Mouse (Mus musculus): ENCODE results near the gene Lsm14b. TPM values are rescaled to one million over a fixed set of nuclear protein-coding genes. Genes with fewer than 3 reads are reported as not detected.

Lsm14b gene
- polyA plus RNA-seq, 2 experiments: 7.8 to 75.6 TPM

- peaks cover 25% of the 10 kb centered on the region for H3K4me1 ChIP-seq (ENCODE audit: control insufficient read depth, insufficient read depth, low read length)
- DNase-seq (ENCODE audit: low spot score) (no peak), ATAC-seq (ENCODE audit: low FRiP score, low read depth) (no peak)
- no peak for TF ChIP-seq POLR2A (IDR thresholded peaks at IDR 0.05; ENCODE audit: borderline replicate concordance, extremely low read depth, insufficient read depth, insufficient read length)
- 85% methylated on average over 3 of the region's 3 CpGs for WGBS
- no peak overlapping the region for H3K4me2 ChIP-seq (replicated peaks; ENCODE audit: low read depth, low read length, severe bottlenecking)
- no peak overlapping the region for H3K27ac ChIP-seq (replicated peaks; ENCODE audit: low read depth, low read length)
- no peaks in the 10 kb centered on the region for H3K9me3 ChIP-seq (ENCODE audit: control insufficient read depth, low read length)
- H3K9ac ChIP-seq (ENCODE audit: low read depth, low read length, severe bottlenecking): no peak overlapping the region
- no peak overlapping the region for H3K4me3 ChIP-seq (replicated peaks; ENCODE audit: low read length)
- no peaks in the 10 kb centered on the region for H3K27me3 ChIP-seq (ENCODE audit: control insufficient read depth, insufficient read depth, low read length)
- no peaks in the 10 kb centered on the region for H3K36me3 ChIP-seq (ENCODE audit: control insufficient read depth, insufficient read depth, low read length)
Measured at GRCm38 (mm10) chr2:179978250-179978649, 46.5 kb upstream of the Lsm14b start.

GRCm38 (mm10) chr2:179979836-179980235 lies 45.0 kb upstream of the Lsm14b start:
- DNase-seq (ENCODE audit: low spot score): peak; percentile 52
- 39% methylated on average over 8 of the region's 8 CpGs for WGBS

DNA sequence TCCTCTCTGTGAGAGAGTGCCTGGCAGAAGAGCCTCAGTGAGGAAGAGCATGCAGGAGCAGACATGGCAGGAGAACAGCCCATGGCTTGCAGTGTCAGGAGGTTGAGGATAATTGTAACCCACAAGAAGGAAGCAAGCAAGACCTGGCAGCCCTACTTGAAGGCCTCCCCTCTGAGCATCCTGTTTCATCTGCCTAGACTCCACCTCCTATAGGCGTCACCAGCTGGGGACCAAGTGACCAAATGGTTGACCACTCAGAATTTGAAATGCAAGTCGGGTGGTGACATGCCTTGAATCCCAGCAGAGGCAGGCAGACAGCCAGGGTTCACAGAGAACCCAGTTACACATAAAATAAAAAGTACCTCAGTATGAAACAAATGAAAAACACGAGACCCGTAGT lies 44.2 kb upstream of the Lsm14b start:
- Histone ChIP-seq H3K9ac (ENCODE audit: low read depth, low read length, severe bottlenecking) (no peak overlapping the region), H3K9me3 (ENCODE audit: control insufficient read depth, low read length) (no peaks in the 10 kb centered on the region), H3K4me1 (ENCODE audit: control insufficient read depth, insufficient read depth, low read length) (peaks cover 10% of the 10 kb centered on the region), H3K27me3 (ENCODE audit: control insufficient read depth, insufficient read depth, low read length) (no peaks in the 10 kb centered on the region), H3K4me3 (replicated peaks; ENCODE audit: low read length) (no peak overlapping the region), H3K27ac (replicated peaks; ENCODE audit: low read depth, low read length) (no peak overlapping the region), H3K36me3 (ENCODE audit: control insufficient read depth, insufficient read depth, low read length) (no peaks in the 10 kb centered on the region), H3K4me2 (replicated peaks; ENCODE audit: low read depth, low read length, severe bottlenecking) (no peak overlapping the region)
- WGBS: 34% methylated on average over 4 of the region's 4 CpGs
- TF ChIP-seq POLR2A (IDR thresholded peaks at IDR 0.05; ENCODE audit: borderline replicate concordance, extremely low read depth, insufficient read depth, insufficient read length): no peak
- DNase-seq (ENCODE audit: low spot score) (no peak), ATAC-seq (ENCODE audit: low FRiP score, low read depth) (no peak)

More at GRCm38 (mm10) chr2:179979836-179980235, 45.0 kb upstream of the Lsm14b start:
- H3K27ac ChIP-seq (replicated peaks; ENCODE audit: low read depth, low read length): no peak overlapping the region
- H3K4me2 ChIP-seq (replicated peaks; ENCODE audit: low read depth, low read length, severe bottlenecking): no peak overlapping the region
- H3K36me3 ChIP-seq (ENCODE audit: control insufficient read depth, insufficient read depth, low read length): no peaks in the 10 kb centered on the region
- peaks cover 14% of the 10 kb centered on the region for H3K4me1 ChIP-seq (ENCODE audit: control insufficient read depth, insufficient read depth, low read length)
- no peak for ATAC-seq (ENCODE audit: low FRiP score, low read depth)
- H3K9ac ChIP-seq (ENCODE audit: low read depth, low read length, severe bottlenecking): no peak overlapping the region
- H3K4me3 ChIP-seq (replicated peaks; ENCODE audit: low read length): no peak overlapping the region
- no peaks in the 10 kb centered on the region for H3K9me3 ChIP-seq (ENCODE audit: control insufficient read depth, low read length)
- no peaks in the 10 kb centered on the region for H3K27me3 ChIP-seq (ENCODE audit: control insufficient read depth, insufficient read depth, low read length)
- TF ChIP-seq POLR2A (IDR thresholded peaks at IDR 0.05; ENCODE audit: borderline replicate concordance, extremely low read depth, insufficient read depth, insufficient read length): no peak

DNA sequence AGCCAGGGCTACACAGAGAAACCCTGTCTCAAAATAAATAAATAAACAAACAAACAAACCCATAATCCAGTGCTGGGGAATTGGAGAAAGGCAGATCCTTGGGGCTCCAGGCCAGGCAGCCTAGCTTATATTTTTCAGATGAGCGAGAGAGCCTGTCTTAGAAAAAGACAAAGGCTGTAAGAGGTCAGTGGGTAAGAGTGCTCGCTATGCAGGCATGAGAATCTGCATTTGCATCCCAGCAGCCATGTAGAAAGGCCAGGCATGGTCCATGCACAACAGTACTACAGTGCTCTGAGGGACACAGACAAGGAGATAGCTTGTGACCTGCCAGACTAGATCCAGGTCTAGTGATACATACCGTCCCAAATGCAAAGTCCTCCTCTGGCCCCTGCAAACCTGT lies 42.1 kb upstream of the Lsm14b start:
- no peak overlapping the region for H3K4me2 ChIP-seq (replicated peaks; ENCODE audit: low read depth, low read length, severe bottlenecking)
- H3K36me3 ChIP-seq (ENCODE audit: control insufficient read depth, insufficient read depth, low read length): no peaks in the 10 kb centered on the region
- TF ChIP-seq POLR2A (IDR thresholded peaks at IDR 0.05; ENCODE audit: borderline replicate concordance, extremely low read depth, insufficient read depth, insufficient read length): no peak
- H3K4me3 ChIP-seq (replicated peaks; ENCODE audit: low read length): no peak overlapping the region
- H3K9me3 ChIP-seq (ENCODE audit: control insufficient read depth, low read length): no peaks in the 10 kb centered on the region
- no peak overlapping the region for H3K27ac ChIP-seq (replicated peaks; ENCODE audit: low read depth, low read length)
- no peaks in the 10 kb centered on the region for H3K27me3 ChIP-seq (ENCODE audit: control insufficient read depth, insufficient read depth, low read length)
- no peak for DNase-seq (ENCODE audit: low spot score)
- no peak for ATAC-seq (ENCODE audit: low FRiP score, low read depth)
- peaks cover 7% of the 10 kb centered on the region for H3K4me1 ChIP-seq (ENCODE audit: control insufficient read depth, insufficient read depth, low read length)
- 86% methylated on average over 3 of the region's 3 CpGs for WGBS
- no peak overlapping the region for H3K9ac ChIP-seq (ENCODE audit: low read depth, low read length, severe bottlenecking)

DNA sequence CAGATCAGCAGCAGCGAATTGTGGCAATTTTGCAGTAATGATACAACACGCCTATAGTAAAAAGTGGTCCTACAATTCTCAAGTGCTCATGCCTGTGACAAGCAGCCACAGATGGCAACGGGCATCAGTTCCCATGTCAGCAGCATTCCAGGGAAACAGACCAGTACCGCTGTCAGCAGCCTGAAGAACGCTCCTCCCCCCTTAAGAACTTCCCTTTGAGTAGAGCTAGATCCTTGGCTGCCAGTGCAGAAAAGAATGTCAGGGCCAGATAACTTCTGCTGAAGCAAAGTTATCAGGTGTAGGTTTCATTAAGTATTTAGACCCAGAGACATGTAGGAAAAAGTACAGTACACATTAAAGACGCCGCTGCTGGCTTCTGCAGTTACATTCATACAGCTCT lies 40.0 kb upstream of the Lsm14b start:
- Histone ChIP-seq H3K4me3 (replicated peaks; ENCODE audit: low read length) (no peak overlapping the region), H3K9ac (ENCODE audit: low read depth, low read length, severe bottlenecking) (no peak overlapping the region), H3K27me3 (ENCODE audit: control insufficient read depth, insufficient read depth, low read length) (no peaks in the 10 kb centered on the region), H3K4me2 (replicated peaks; ENCODE audit: low read depth, low read length, severe bottlenecking) (no peak overlapping the region), H3K4me1 (ENCODE audit: control insufficient read depth, insufficient read depth, low read length) (peaks cover 3% of the 10 kb centered on the region; the same call in 1 of the 2 replicates), H3K9me3 (ENCODE audit: control insufficient read depth, low read length) (no peaks in the 10 kb centered on the region), H3K27ac (replicated peaks; ENCODE audit: low read depth, low read length) (no peak overlapping the region), H3K36me3 (ENCODE audit: control insufficient read depth, insufficient read depth, low read length) (no peaks in the 10 kb centered on the region)
- DNase-seq (ENCODE audit: low spot score) (peak; percentile 53), ATAC-seq (ENCODE audit: low FRiP score, low read depth) (peak; percentile 39; the same call in 1 of the 2 replicates)
- 40% methylated on average over 7 of the region's 7 CpGs for WGBS
- TF ChIP-seq POLR2A (IDR thresholded peaks at IDR 0.05; ENCODE audit: borderline replicate concordance, extremely low read depth, insufficient read depth, insufficient read length): no peak

GRCm38 (mm10) chr2:179985695-179986094 lies 39.1 kb upstream of the Lsm14b start:
- no peak for TF ChIP-seq POLR2A (IDR thresholded peaks at IDR 0.05; ENCODE audit: borderline replicate concordance, extremely low read depth, insufficient read depth, insufficient read length)
- no peak for ATAC-seq (ENCODE audit: low FRiP score, low read depth)
- no peak overlapping the region for H3K4me2 ChIP-seq (replicated peaks; ENCODE audit: low read depth, low read length, severe bottlenecking)
- no peak overlapping the region for H3K9ac ChIP-seq (ENCODE audit: low read depth, low read length, severe bottlenecking)
- DNase-seq (ENCODE audit: low spot score): no peak
- no peaks in the 10 kb centered on the region for H3K27me3 ChIP-seq (ENCODE audit: control insufficient read depth, insufficient read depth, low read length)
- no peaks in the 10 kb centered on the region for H3K4me1 ChIP-seq (ENCODE audit: control insufficient read depth, insufficient read depth, low read length)
- H3K36me3 ChIP-seq (ENCODE audit: control insufficient read depth, insufficient read depth, low read length): no peaks in the 10 kb centered on the region
- H3K9me3 ChIP-seq (ENCODE audit: control insufficient read depth, low read length): no peaks in the 10 kb centered on the region
- no peak overlapping the region for H3K4me3 ChIP-seq (replicated peaks; ENCODE audit: low read length)
- WGBS: 86% methylated on average over 1 of the region's 1 CpGs
- no peak overlapping the region for H3K27ac ChIP-seq (replicated peaks; ENCODE audit: low read depth, low read length)
